In the genomic region with DNA sequence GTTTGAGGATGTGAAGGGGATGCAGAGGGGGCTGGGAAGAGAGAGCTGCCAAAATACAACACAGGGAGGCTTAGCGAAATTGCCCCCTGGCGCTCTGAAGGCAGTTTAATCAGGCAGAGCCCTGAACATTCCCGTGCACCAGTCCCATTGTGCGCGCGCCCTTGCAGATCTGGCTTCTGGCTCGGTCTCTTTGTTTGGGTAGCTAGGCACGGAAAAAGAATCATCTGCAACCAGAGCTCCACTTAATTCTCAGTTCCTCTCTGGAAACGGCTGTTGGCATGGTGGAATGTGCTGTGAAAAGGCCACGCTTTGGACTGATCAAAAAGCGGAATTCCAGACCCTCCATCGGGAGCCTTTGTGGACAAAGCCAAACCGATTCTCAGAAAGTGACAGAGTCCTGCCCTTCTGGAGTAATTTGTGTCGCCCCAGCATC, we compare ENCODE assay signal across 8 mouse cellular contexts. TPM values are rescaled to one million over a fixed set of nuclear protein-coding genes. Genes with fewer than 3 reads are reported as not detected.
DNase-seq lines count a peak whose midpoint lies in the region; ATAC-seq and TF ChIP-seq lines count a peak whose summit lies in the region.

No protein-coding gene starts in this region.

- ATAC-seq in midbrain, embryonic 11.5 days (ENCODE audit: low FRiP score): peak; percentile 91
- ATAC-seq in stomach, postnatal 0 days (ENCODE audit: low FRiP score, low TSS enrichment): no peak

- peak overlapping the region; percentile 36 for H3K4me2 ChIP-seq in midbrain, embryonic 11.5 days
- H3K4me2 ChIP-seq in stomach, postnatal 0 days (replicated peaks; ENCODE audit: low read depth): peak overlapping the region; percentile 41

- 2% methylated on average over 14 of the region's 14 CpGs for WGBS in heart, embryonic 10.5 days
- WGBS in midbrain, embryonic 11.5 days: under 1% methylated on average over 14 of the region's 14 CpGs
- WGBS in stomach, postnatal 0 days: under 1% methylated on average over 14 of the region's 14 CpGs

- peak overlapping the region; percentile 52 for H3K9ac ChIP-seq in midbrain, embryonic 11.5 days (ENCODE audit: low read length)
- peak overlapping the region; percentile 4; the same call in 1 of the 2 replicates for H3K9ac ChIP-seq in stomach, postnatal 0 days (ENCODE audit: low read length)

- peak overlapping the region; percentile 84 for H3K27ac ChIP-seq in heart, embryonic 10.5 days
- H3K27ac ChIP-seq in midbrain, embryonic 11.5 days (ENCODE audit: low read depth, low read length): peak overlapping the region; percentile 64
- no peak overlapping the region for H3K27ac ChIP-seq in stomach, postnatal 0 days (replicated peaks)

- DNase-seq in heart, embryonic 10.5 days (ENCODE audit: low spot score): no peak
- no peak for DNase-seq in heart, adult 8-10 months (ENCODE audit: low spot score)
- peak; percentile 87 for DNase-seq in ZHBTc4 (ENCODE audit: low read depth, low spot score)
- DNase-seq in forelimb bud, embryonic 11.5 days (ENCODE audit: low read depth, low spot score): peak; percentile 61
- peak; percentile 18 to 42 for DNase-seq in layer of hippocampus, adult 8-10 months (ENCODE audit: low spot score in 2 of 2)
- DNase-seq in midbrain, embryonic 11.5 days (ENCODE audit: low spot score, missing footprints): peak; percentile 97
- DNase-seq in stomach, postnatal 0 days (ENCODE audit: low spot score): peak; percentile 31
- DNase-seq in adrenal gland, postnatal 4 days (ENCODE audit: low spot score in 2 of 2): no peak

- H3K36me3 ChIP-seq in heart, embryonic 10.5 days: no peaks in the 10 kb centered on the region
- H3K36me3 ChIP-seq in midbrain, embryonic 11.5 days (ENCODE audit: control insufficient read depth, insufficient read depth, low read length): no peaks in the 10 kb centered on the region
- H3K36me3 ChIP-seq in stomach, postnatal 0 days (ENCODE audit: control insufficient read depth, insufficient read depth, low read length): no peaks in the 10 kb centered on the region

- H3K4me3 ChIP-seq in heart, embryonic 10.5 days: peak overlapping the region; percentile 59
- peak overlapping the region; percentile 7 for H3K4me3 ChIP-seq in midbrain, embryonic 11.5 days (ENCODE audit: low read depth, low read length)
- peak overlapping the region; percentile 17 for H3K4me3 ChIP-seq in stomach, postnatal 0 days (ENCODE audit: low read depth, low read length)

- no peaks in the 10 kb centered on the region for H3K27me3 ChIP-seq in heart, embryonic 10.5 days (ENCODE audit: insufficient read depth, poor library complexity, severe bottlenecking)
- no peaks in the 10 kb centered on the region for H3K27me3 ChIP-seq in midbrain, embryonic 11.5 days (ENCODE audit: control insufficient read depth, insufficient read depth, low read length)
- H3K27me3 ChIP-seq in stomach, postnatal 0 days (ENCODE audit: control insufficient read depth, insufficient read depth, low read length): no peaks in the 10 kb centered on the region

- H3K9me3 ChIP-seq in heart, embryonic 10.5 days: no peaks in the 10 kb centered on the region
- H3K9me3 ChIP-seq in midbrain, embryonic 11.5 days (ENCODE audit: control insufficient read depth, low read length): no peaks in the 10 kb centered on the region
- no peaks in the 10 kb centered on the region for H3K9me3 ChIP-seq in stomach, postnatal 0 days (ENCODE audit: control insufficient read depth, low read length)

- no peak for TF ChIP-seq EP300 in stomach, postnatal 0 days (optimal IDR thresholded peaks at IDR 0.05)

- no peak for TF ChIP-seq CTCF in stomach, postnatal 0 days (IDR thresholded peaks at IDR 0.05; ENCODE audit: low read depth)

- H3K4me1 ChIP-seq in heart, embryonic 10.5 days: peaks cover 12% of the 10 kb centered on the region
- H3K4me1 ChIP-seq in midbrain, embryonic 11.5 days (ENCODE audit: control insufficient read depth, insufficient read depth, low read length): peaks cover 20% of the 10 kb centered on the region
- H3K4me1 ChIP-seq in stomach, postnatal 0 days (replicated peaks; ENCODE audit: control insufficient read depth, insufficient read depth): no peaks in the 10 kb centered on the region

RNA-seq across cellular contexts. Expression of a gene that starts 55.6 kb away (rescaled TPM):
- 64.8 and 85.9 TPM in 2 replicates for polyA plus RNA-seq in heart, embryonic 10.5 days (2016; fragmentation: Nextera tagmentation; extraction: Ambion mirVana)
- total RNA-seq in heart, adult 8-10 months (2022): 100 to 1,000 TPM; 114 to 124 (median 121) TPM
- total RNA-seq in layer of hippocampus, adult 8-10 months (2022): 100 to 1,000 TPM; 171 to 185 (median 176) TPM
- 95.5 and 104 TPM in 2 replicates for polyA plus RNA-seq in midbrain, embryonic 11.5 days (2014; fragmentation: Nextera tagmentation; extraction: Ambion mirVana)
- 68.9 and 75.9 TPM in 2 replicates for polyA plus RNA-seq in stomach, postnatal 0 days (2015; fragmentation: Nextera tagmentation; extraction: Ambion mirVana)
- total RNA-seq in adrenal gland, postnatal 4 days (2021): 100 to 1,000 TPM; 130 to 141 TPM

Comparison
In these comparisons a context has a peak if more than half of its experiments do, and no peak if none do; other contexts are left out.
1. DNase-seq: peak in ZHBTc4 (single experiment), forelimb bud, embryonic 11.5 days (single experiment), layer of hippocampus, adult 8-10 months (2 of 2), midbrain, embryonic 11.5 days (single experiment) and stomach, postnatal 0 days (single experiment); none in heart, embryonic 10.5 days (single experiment), heart, adult 8-10 months (single experiment) and adrenal gland, postnatal 4 days (0 of 2).
2. H3K4me3 ChIP-seq: peak in every context shown above with its lines; median percentile 59 in heart, embryonic 10.5 days; 17 in stomach, postnatal 0 days; 7 in midbrain, embryonic 11.5 days.